Mouse (Mus musculus): ENCODE measurements around the gene BC035947. TPM values are rescaled to one million over a fixed set of nuclear protein-coding genes. Genes with fewer than 3 reads are reported as not detected.
A peak's percentile ranks its signal among the peaks of the same experiment; 100 is the strongest.
"Not testable (repeated sequence)": the region's sequence is repeated elsewhere in the genome, so short reads cannot be mapped to it uniquely, and the experiment has no call there.

Gene BC035947
- 0.26 and 0.29 TPM in 2 replicates for polyA plus RNA-seq (2012; rRNA removed)

DNA sequence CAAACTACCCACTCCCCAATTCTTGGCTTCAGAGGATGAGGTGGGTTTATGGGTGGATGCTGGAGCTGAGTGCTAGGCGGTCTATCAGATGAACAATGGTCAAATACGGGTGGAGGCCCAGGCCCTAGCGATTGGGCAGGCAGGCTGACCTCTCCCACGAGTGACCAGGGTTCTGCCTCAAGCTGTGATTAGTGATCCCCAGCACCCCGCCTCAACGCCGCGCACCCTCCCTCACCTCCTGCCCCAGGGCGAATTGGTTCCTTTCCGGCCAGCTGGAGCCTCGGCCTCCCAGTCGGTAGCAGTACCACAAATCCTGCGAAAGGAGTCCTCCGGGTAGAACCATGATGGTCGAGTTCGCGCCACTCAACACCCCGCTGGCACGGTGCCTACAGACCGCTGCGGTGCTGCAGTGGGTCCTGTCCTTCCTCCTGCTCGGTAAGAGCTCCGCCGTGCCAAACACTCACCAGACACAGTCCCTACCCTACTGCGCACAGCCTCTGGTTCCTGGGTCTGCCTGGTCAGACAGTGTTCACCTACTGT is at the start of gene BC035947:
Gene BC035947, minus strand, starts transcription at position 538 of the 540 bp plus-strand sequence.
- DNase-seq (ENCODE audit: extremely low spot score in 1 of 2, low spot score in 1 of 2) = no peak

DNA sequence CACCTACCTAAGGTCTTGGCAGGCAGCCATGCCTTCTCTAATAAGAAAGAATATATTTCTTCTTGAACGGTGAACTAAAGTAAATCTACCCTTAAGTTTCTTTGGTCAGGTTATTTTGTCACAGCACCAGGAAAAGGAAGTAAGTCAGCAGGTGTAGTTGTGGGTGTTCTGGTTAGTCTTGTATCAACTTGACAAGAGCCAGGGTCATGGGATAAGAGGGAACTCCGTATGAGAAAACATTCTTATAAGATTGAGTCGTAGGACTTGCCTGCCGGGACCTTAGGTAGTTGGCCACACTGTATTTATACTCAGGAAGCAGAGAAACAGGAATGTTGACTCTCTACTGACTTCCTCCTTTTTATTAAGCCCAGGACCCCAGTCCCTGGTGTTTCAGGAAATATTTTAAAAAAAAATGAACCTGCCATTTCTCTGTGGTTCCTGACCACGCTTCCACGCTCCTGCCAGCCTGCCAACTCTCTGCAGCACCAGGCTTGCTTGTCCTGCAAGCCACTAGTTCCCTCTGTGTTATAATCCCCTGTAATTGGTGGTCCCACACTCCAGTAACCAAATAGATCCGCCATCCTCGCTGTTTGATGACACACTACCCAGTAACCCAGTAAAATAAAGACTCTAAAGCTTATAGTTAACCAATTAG is 42.2 kb upstream of the BC035947 start:
- DNase-seq (ENCODE audit: extremely low spot score in 1 of 2, low spot score in 1 of 2) = no peak

DNA sequence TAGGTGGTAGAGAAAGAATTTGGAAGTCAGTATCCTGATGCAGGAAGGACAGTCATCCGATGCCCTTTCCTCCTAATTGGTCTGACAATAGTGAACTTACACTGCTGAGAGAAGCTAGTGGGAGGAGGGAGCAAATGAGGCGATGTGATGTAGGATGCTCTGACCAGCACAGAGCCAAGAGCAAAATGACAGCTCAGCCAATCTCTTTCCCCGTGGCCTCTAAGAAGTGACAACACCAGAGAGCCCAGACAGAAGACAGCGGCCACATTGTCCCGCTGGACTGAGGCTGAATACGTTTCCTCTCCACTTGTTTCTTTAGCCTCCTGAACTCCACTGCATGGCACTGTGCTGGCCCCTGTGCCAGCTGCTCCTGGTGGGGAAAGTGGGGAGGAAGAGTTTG is 37.0 kb upstream of the BC035947 start:
- no peak for DNase-seq (ENCODE audit: extremely low spot score in 1 of 2, low spot score in 1 of 2)

DNA sequence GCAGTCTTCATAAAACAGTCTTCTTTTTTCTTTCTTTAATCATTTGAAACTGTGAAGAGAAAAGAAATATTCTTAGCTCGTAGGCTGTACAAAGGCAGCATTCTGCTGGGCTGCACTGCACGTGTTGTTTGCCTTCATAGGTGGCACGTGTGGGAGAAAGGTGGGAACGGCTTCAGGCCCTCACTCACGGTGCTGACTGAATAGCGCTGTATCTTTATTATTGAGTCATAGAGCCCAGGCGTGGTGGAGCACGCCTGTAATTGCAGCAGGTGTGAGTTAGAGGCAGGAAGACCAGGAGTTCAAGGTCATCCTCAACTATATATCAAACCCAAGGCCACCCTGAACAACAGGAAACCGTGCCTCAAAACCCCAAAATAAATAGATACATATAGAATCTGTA is 34.3 kb upstream of the BC035947 start:
- no peak for DNase-seq (ENCODE audit: extremely low spot score in 1 of 2, low spot score in 1 of 2)

DNA sequence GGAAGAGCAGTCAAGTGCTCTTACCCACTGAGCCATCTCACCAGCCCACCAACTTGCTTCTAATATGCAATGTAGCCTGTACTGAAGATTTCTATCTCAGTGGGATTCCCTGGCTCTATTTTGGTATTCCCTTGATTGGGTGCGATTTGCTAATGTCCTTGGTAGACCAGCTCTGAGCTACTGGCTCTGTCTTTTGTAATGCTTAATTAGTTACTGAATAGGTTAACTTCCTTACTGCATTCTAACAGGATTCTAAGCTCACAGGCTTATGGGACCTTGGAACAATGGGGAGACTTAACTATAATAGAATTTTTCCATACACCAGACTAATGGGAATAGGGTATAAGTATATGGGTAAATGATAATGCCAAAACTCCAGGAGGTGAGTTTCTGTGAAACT is 31.7 kb upstream of the BC035947 start:
- not testable (repeated sequence) for DNase-seq (ENCODE audit: extremely low spot score in 1 of 2, low spot score in 1 of 2)

GRCm38 (mm10) chr1:78539166-78539565 is 27.2 kb upstream of the BC035947 start:
- DNase-seq (ENCODE audit: extremely low spot score in 1 of 2, low spot score in 1 of 2) = no peak

- no peak for DNase-seq (ENCODE audit: extremely low spot score in 1 of 2, low spot score in 1 of 2)
These were observed 26.4 kb upstream of the BC035947 start for GRCm38 (mm10) chr1:78538396-78538795.

GRCm38 (mm10) chr1:78537494-78538010 is 25.6 kb upstream of the BC035947 start:
- DNase-seq (ENCODE audit: extremely low spot score in 1 of 2, low spot score in 1 of 2) = peak; percentile 87 to 89

- peak; percentile 71 to 95 for DNase-seq (ENCODE audit: extremely low spot score in 1 of 2, low spot score in 1 of 2)
These were observed 24.6 kb upstream of the BC035947 start for GRCm38 (mm10) chr1:78536310-78537164.

DNA sequence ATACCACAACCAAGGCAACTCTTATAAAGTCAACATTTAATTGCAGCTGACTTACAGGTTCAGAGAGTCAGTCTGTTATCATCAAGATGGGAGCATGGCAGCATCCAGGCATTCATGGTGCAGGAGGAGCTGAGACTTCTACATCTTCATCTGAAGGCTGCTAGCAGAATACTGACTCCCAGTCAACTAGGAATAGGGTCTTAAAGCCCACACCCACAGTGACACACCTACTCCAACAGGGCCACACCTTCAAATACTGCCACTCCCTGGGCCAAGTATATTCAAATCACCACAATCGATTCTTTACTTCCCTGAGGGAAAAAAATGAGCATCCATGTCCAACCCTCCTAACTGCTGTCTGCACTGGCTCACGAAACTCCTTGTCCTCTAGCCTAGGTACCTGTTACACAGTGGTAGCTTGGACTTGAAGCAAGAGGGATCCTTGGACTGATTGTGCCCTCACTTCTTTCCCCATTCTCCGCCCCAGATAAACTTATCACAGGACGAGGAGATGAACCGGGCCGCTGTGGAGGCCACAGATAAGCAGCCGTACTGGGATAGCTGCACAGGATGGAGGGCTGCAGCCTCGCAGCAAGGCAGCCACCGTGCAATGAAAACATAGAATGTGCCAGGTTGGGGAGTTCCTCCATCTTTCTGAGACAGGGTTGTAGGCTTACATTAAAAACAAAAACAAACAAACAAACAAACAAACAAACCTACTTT is 22.6 kb upstream of the BC035947 start:
- DNase-seq (ENCODE audit: extremely low spot score in 1 of 2, low spot score in 1 of 2) = no peak

- peak in 1 of 2 experiments; percentile 21 for DNase-seq (ENCODE audit: extremely low spot score in 1 of 2, low spot score in 1 of 2)
These were observed 20.3 kb upstream of the BC035947 start for GRCm38 (mm10) chr1:78532184-78532800.

GRCm38 (mm10) chr1:78530500-78531215 is 18.7 kb upstream of the BC035947 start:
- DNase-seq (ENCODE audit: extremely low spot score in 1 of 2, low spot score in 1 of 2) = peak in 1 of 2 experiments; percentile 20

DNA sequence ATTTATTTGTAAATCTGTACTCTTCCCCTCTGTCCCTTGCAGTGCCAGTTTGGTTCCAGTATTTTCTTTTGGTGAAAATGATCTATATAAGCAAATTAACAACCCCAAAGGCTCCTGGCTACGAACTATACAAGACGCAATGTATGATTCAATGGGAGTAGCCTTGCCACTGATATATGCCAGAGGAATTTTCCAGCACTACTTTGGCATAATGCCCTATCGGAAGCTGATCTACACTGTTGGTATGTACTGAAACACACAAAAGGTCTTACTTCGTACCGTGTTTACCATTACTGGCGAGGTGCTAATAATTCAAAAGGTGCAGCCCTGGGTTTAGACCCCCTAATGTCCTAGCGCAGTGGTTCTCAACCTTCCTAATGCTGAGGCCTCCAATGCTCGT is 17.1 kb upstream of the BC035947 start:
- no peak for DNase-seq (ENCODE audit: extremely low spot score in 1 of 2, low spot score in 1 of 2)

DNA sequence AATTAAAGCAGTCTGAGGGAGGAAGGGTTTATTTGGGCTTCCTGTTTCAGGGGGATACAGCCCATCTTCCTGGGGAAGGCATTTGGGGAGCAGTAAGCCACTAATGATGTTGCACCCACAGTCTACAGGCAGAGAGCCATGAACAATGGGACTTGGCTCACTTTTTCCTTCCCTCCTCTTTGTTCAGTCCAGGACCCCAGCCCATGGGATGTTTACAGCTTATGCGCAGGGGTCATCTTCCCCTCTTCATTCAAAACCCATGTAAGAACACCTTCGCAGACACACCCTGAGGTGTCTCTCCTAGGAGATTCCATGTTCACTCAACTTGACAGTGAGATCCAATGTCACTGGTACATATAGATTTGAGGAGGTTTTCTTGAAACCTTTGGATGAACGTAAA is 16.4 kb upstream of the BC035947 start:
- DNase-seq (ENCODE audit: extremely low spot score in 1 of 2, low spot score in 1 of 2) = no peak

DNA sequence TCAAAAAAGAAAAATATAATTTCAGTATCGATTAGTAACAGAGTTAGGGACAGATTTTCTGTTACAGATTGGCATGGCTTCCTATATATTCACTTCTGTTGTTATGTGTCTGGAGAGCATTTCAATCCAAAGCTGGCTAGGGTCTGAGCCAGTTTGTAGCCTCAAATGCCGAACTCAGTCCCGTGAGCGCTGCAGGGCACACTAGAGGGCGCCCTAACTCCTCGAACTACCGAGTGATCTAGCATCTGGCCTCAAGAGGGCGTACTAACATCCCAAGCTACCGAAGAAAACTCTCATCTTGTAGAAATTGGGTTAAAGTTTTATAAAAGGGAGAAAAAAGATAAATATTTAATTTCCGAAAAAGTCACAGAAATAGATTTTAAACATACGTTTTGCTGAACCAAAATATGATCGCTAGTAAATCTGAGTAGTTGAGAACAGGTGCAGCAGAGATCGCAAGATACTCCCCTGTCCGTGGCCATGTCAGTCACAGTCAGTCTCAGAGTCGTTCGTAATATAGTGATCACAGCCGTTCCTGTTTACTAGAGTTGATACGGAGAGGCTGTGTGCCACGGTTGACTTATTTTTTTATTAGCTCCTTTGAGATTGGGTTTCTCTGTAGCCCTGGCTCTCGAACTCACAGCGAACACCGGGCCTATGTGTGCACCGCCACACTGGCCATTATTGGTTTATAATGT is 13.4 kb upstream of the BC035947 start:
- DNase-seq (ENCODE audit: extremely low spot score in 1 of 2, low spot score in 1 of 2) = peak; percentile 20 to 87

DNA sequence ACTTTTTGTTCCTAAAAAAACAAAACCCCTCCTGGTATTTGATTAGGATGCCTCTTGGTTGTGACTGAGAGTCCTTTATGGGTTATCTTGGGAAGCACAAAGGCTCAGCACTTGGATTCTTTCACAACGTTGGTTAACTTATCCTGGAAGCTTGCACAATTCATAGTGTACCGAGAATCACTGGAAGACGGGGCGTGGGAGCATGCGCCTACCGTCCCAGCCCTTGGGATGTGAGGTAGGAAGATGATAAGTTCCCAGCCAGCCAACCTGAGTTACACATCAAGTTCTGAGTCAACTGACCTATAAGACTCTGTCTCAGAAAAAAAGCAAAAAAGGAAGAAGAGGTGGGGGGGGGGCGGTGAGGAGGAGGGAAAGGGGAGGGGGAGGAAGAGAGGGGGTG is 6.9 kb upstream of the BC035947 start:
- DNase-seq (ENCODE audit: extremely low spot score in 1 of 2, low spot score in 1 of 2) = no peak

DNA sequence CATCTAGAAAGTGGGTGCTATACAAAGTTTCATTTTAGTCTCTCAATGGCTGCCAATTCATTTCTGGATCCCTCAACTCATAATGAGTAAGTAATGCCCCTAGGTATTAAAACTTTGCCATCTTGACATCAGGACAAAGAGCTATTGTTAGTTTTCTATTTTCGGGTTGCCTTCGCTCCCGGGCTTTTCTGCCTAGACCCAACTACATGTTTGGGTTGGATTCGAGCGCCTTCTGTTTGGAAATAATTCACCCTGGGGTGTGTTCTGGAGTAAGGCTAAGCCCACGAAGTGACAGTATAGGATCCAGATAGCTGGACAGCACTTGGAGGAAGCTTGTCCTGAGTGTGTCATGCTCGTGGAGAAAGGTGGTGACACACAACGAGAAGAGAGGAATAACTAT is 798 bp upstream of the BC035947 start:
- DNase-seq (ENCODE audit: extremely low spot score in 1 of 2, low spot score in 1 of 2) = no peak

GRCm38 (mm10) chr1:78510862-78511261 is 1.1 kb downstream of the BC035947 start, which contains the start of gene Mogat1:
Mogat1 (plus strand) TSS chr1:78510991.
- no peak for DNase-seq (ENCODE audit: extremely low spot score in 1 of 2, low spot score in 1 of 2)

GRCm38 (mm10) chr1:78507137-78507536 is 4.8 kb downstream of the BC035947 start:
- DNase-seq (ENCODE audit: extremely low spot score in 1 of 2, low spot score in 1 of 2) = no peak
